Mouse (Mus musculus) liver, embryonic 14.5 days (tissue): Measurements from ENCODE around the gene Txk. TPM values are rescaled to one million over a fixed set of nuclear protein-coding genes. Genes with fewer than 3 reads are reported as not detected.

ENCODE experiments used
- ATAC-seq: fragments of 200-750 bp; cut with Nextera tagmentation; 2 replicates; pipeline ENCODE4 v1.8.0; 2017; ENCODE audit warnings: moderate number of reproducible peaks, mild to moderate bottlenecking, moderate library complexity; ENCODE audit not compliant: insufficient read depth
- DNase-seq, 3 experiments: peaks; one replicate each; pipeline ENCODE4 v3.0.0-alpha.2; 2012 to 2013; ENCODE audit warnings: low read depth in 3 of 3, low spot score in 3 of 3
- H3K27ac ChIP-seq: fragments of 300-500 bp; sonication (generic); 2 replicates; pipeline ENCODE4 v1.5.1; 2014; ENCODE audit warnings: moderate library complexity, mild to moderate bottlenecking, control low read depth, inconsistent platforms
- H3K27me3 ChIP-seq: fragments of 300-500 bp; sonication (generic); 2 replicates; pipeline ENCODE4 v1.6.1; 2014; ENCODE audit warnings: mild to moderate bottlenecking, low read length, moderate library complexity; ENCODE audit not compliant: control insufficient read depth, insufficient read depth
- H3K36me3 ChIP-seq: fragments of 300-500 bp; sonication (generic); replicated peaks from 2 replicates; pipeline ENCODE4 v1.6.1; 2014; ENCODE audit warnings: low read depth; ENCODE audit not compliant: control insufficient read depth, insufficient read depth
- H3K4me1 ChIP-seq, 2 experiments: fragments of 200-500 bp in 1 of 2; fragments of 300-500 bp in 1 of 2; sonication (generic) in 1 of 2; replicated peaks; 2 replicates each; pipeline ENCODE4 v1.6.1; 2012 to 2014; ENCODE audit warnings: antibody characterized with exemption in 1 of 2, inconsistent platforms in 1 of 2, low read length in 1 of 2; ENCODE audit not compliant: control insufficient read depth in 2 of 2, insufficient read depth in 2 of 2
- H3K4me2 ChIP-seq: fragments of 300-500 bp; sonication (generic); 2 replicates; pipeline ENCODE4 v1.6.1; 2014; ENCODE audit warnings: low read depth, mild to moderate bottlenecking, control low read depth, moderate library complexity
- H3K4me3 ChIP-seq, 2 experiments: fragments of 200-500 bp in 1 of 2; fragments of 300-500 bp in 1 of 2; sonication (generic) in 1 of 2; 2 replicates each; pipeline ENCODE4 v1.5.1; 2012 to 2014; ENCODE audit warnings: low read depth in 2 of 2, low read length in 2 of 2, mild to moderate bottlenecking in 2 of 2, control low read depth in 1 of 2, inconsistent platforms in 1 of 2, moderate library complexity in 1 of 2; ENCODE audit not compliant: insufficient read depth in 1 of 2
- H3K9ac ChIP-seq: fragments of 300-500 bp; sonication (generic); replicated peaks from 2 replicates; pipeline ENCODE4 v1.6.1; 2014; ENCODE audit warnings: mild to moderate bottlenecking, control low read depth, moderate library complexity
- H3K9me3 ChIP-seq: fragments of 300-500 bp; sonication (generic); 2 replicates; pipeline ENCODE4 v1.6.1; 2016; ENCODE audit warnings: low read length, mixed read lengths; ENCODE audit not compliant: control insufficient read depth
- CTCF ChIP-seq: IDR thresholded peaks from 2 replicates; pipeline ENCODE4 v1.5.1; 2016; ENCODE audit warnings: antibody characterized with exemption, low read depth, control low read depth
- EP300 ChIP-seq: IDR thresholded peaks from 2 replicates; pipeline ENCODE4 v1.6.1; 2016; ENCODE audit warnings: antibody characterized with exemption, low read depth
- WGBS: fragments of 180-500 bp; shearing (Covaris S2); extraction: QIAGEN DNeasy Blood & Tissue Kit; methylation state at CpG from one replicate; pipeline ENCODE4 v1.1.7; 2014; ENCODE audit not compliant: insufficient replicate concordance; 5-methylcytosine and 5-hydroxymethylcytosine counted together
- polyA plus RNA-seq, 2 experiments: library from polyadenylated mRNA; depleted of rRNA in 1 of 2; stranded (reverse) in 1 of 2; unstranded in 1 of 2; fragments of >200 nt; fragmentation: Nextera tagmentation in 1 of 2; extraction: Ambion mirVana in 1 of 2; gene quantifications; 2 replicates each; pipeline versions ENCODE4 v1.2.1 to v1.2.3; 2012 to 2014

The Txk gene
- polyA plus RNA-seq (2012; rRNA removed) (0.01 TPM in 2 replicates), polyA plus RNA-seq (2014; fragmentation: Nextera tagmentation; extraction: Ambion mirVana) (0.08 TPM in 1 of 2 replicates, not detected in the other)

DNA sequence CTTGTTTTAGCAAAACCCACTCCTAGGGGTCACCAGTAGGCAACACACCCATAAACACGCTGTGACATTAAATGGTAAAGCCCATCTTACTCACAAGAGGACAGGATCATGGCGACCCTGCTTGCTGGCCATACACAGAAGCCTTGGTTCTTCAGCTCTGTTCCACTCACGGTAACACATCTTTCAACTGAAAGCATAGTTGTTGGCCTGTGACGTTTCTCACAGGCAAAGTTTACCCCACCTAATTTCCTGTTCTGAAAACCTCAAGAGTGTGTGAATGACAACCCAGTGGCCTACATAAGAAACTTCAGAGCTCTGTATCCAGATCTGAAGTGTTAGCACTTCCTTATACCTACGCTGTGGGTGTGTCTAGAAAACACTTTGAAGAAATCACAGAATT is at the start of gene Txk:
Txk (minus strand) TSS at position 193 of the 400 bp plus-strand sequence.
- ATAC-seq (no peak), DNase-seq (no peak)
- no peaks in the 10 kb centered on the region for H3K36me3 ChIP-seq
- H3K27ac ChIP-seq = no peak within 1 kb of the TSS
- no peak within 1 kb of the TSS for H3K9ac ChIP-seq
- WGBS = 58% methylated on average over 5 of the region's 5 CpGs
- no peak for TF ChIP-seq EP300
- no peak for TF ChIP-seq CTCF
- H3K4me2 ChIP-seq = no peak within 1 kb of the TSS
- no peaks in the 10 kb centered on the region for H3K27me3 ChIP-seq
- H3K4me1 ChIP-seq = peaks cover 0 to 3% of the 10 kb centered on the region in 2 experiments; a peak in 1 of 4 replicates
- H3K9me3 ChIP-seq = no peaks in the 10 kb centered on the region
- H3K4me3 ChIP-seq = no peak within 1 kb of the TSS

DNA sequence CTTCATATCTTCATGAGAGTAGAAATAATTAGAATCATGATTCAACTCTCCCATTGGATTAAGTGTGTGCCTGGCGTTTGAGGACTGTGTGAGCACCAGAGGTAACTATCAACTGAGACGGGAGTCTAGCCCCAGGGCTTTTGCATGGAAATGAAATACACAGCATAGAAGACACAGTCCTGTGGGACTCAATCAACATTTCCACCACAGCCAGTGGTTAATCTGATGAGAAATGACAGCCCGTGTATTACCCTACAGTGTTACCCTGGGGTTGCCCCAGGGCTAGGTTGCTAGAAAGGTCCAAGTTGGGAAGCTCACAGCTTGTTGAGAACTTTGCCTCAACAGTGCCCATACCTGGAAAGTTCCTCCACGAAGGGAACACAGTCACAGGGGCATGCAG is 46.0 kb upstream of the Txk start:
- no peak overlapping the region for H3K4me3 ChIP-seq
- H3K27me3 ChIP-seq = no peaks in the 10 kb centered on the region
- no peak overlapping the region for H3K27ac ChIP-seq
- no peak overlapping the region for H3K4me2 ChIP-seq
- ATAC-seq (no peak), DNase-seq (no peak)
- H3K36me3 ChIP-seq = no peaks in the 10 kb centered on the region
- no peak overlapping the region for H3K9ac ChIP-seq
- no peaks in the 10 kb centered on the region for H3K9me3 ChIP-seq
- 0 out of 4 replicates have a peak, but pooled peaks cover 0 to 1% of the 10 kb centered on the region in 2 experiments for H3K4me1 ChIP-seq
- TF ChIP-seq EP300 (no peak), CTCF (no peak)
- 56% methylated on average over 4 of the region's 4 CpGs for WGBS

DNA sequence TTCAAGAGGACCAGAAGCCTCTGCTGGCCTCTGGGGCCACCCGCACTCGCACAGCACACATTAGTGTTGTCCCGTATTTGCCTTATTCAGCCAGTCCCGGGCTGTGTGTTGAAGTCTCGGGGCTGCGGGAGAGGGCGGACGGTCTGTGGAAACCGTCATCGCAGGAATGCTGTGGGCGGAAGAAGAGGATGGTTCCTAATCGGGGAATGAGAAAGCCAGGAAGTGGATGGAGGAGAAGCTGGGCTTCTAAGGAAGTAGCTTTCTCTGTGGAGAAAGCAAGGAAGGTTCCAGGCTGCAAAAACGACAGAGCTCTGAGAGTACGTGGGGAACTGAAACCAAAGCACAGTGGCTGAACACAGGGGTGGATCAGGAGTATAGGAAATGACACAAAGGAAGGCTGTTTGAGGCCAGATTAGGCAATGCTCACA is 43.6 kb upstream of the Txk start:
- Histone ChIP-seq H3K4me3 (peak overlapping the region; percentile 21 to 41; a peak in 2 of 4 replicates), H3K4me1 (no peaks in the 10 kb centered on the region), H3K9me3 (no peaks in the 10 kb centered on the region), H3K27me3 (no peaks in the 10 kb centered on the region), H3K4me2 (peak overlapping the region; percentile 53), H3K36me3 (no peaks in the 10 kb centered on the region), H3K9ac (peak overlapping the region; percentile 5; the same call in 1 of the 2 replicates), H3K27ac (no peak overlapping the region)
- DNase-seq = no peak
- ATAC-seq = no peak
- no peak for TF ChIP-seq EP300
- WGBS = 14% methylated on average over 14 of the region's 14 CpGs

DNA sequence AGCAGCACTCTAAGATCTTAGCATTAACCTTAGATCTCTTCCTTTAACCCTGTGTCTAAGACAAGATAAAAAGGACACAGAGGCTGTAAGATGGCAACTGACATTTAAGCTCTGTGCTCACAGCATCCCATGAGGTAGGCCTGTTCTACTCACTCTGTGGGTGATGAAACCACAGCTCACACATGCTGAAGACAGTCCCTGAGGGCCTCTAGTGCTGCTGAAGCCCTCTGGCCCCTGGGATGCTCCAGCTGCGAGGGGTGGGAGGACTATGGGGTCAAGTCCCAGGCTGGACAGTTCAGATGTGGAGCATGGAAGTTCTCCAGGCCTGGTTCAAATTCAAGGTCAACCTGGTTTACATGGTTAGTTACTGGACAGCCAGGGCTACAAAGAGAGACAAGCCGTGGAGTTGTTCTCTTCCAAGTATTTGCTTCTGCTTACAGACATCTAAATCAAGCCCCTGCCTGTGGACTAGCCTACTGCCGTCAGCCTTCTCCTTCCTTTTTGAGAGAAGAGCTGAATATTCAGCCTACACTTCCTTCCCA is 40.8 kb upstream of the Txk start:
- ATAC-seq (no peak), DNase-seq (no peak)
- Histone ChIP-seq H3K9ac (no peak overlapping the region), H3K27ac (no peak overlapping the region), H3K36me3 (no peaks in the 10 kb centered on the region), H3K4me1 (no peaks in the 10 kb centered on the region), H3K9me3 (no peaks in the 10 kb centered on the region), H3K27me3 (no peaks in the 10 kb centered on the region), H3K4me2 (no peak overlapping the region), H3K4me3 (no peak overlapping the region)
- no peak for TF ChIP-seq CTCF
- TF ChIP-seq EP300 = no peak
- WGBS = 42% methylated on average over 3 of the region's 3 CpGs

DNA sequence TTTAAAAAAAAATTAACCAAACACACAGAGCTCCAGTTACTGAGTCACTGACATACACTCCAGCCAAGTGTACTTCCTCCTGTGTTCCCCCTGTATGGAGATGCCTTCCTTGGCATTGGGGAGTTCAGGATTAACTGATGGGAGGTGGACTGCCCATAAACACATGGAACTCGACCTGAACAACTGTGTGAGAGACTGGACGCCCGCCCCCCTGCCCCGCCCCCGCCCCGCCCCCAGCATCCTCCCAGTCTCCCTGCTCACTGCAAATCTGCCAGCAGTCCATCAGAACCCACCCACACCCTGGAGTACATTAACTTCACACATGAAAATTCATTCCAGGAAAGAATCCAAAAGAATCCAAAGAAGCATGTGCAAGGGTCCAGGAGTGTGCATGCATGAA is 39.2 kb upstream of the Txk start:
- 26% methylated on average over 6 of the region's 6 CpGs for WGBS
- Histone ChIP-seq H3K9ac (no peak overlapping the region), H3K27ac (no peak overlapping the region), H3K4me2 (no peak overlapping the region), H3K36me3 (no peaks in the 10 kb centered on the region), H3K4me3 (no peak overlapping the region), H3K4me1 (no peaks in the 10 kb centered on the region), H3K9me3 (no peaks in the 10 kb centered on the region), H3K27me3 (no peaks in the 10 kb centered on the region)
- ATAC-seq (no peak), DNase-seq (no peak)
- TF ChIP-seq CTCF (no peak), EP300 (no peak)
